Mouse (Mus musculus): ENCODE data around the gene Plcb2. TPM values are rescaled to one million over a fixed set of nuclear protein-coding genes. Genes with fewer than 3 reads are reported as not detected.

Gene Plcb2
- 0.75 and 1.1 TPM in 2 replicates for polyA plus RNA-seq (2015; fragmentation: Nextera tagmentation; extraction: Ambion mirVana)

- Histone ChIP-seq H3K4me2 (replicated peaks) (no peak within 1 kb of the TSS), H3K9me3 (replicated peaks) (no peaks in the 10 kb centered on the region), H3K4me1 (peaks cover 26% of the 10 kb centered on the region), H3K27ac (replicated peaks) (no peak within 1 kb of the TSS), H3K9ac (no peak within 1 kb of the TSS), H3K36me3 (no peaks in the 10 kb centered on the region), H3K27me3 (peaks cover 10% of the 10 kb centered on the region; the same call in 1 of the 2 replicates), H3K4me3 (replicated peaks) (no peak within 1 kb of the TSS)
- ATAC-seq (ENCODE audit: insufficient number of reproducible peaks, low FRiP score, low TSS enrichment, low read depth) = no peak
- WGBS = 10% methylated on average over 7 of the region's 7 CpGs
These were observed at the start of gene Plcb2 for GRCm38 (mm10) chr2:118728337-118728736. Gene Plcb2, minus strand, starts transcription at chr2:118728438.

GRCm38 (mm10) chr2:118776295-118776694 is 48.1 kb upstream of the Plcb2 start:
- Histone ChIP-seq H3K27ac (replicated peaks) (no peak overlapping the region), H3K4me1 (peaks cover 18% of the 10 kb centered on the region), H3K36me3 (no peaks in the 10 kb centered on the region), H3K4me2 (replicated peaks) (no peak overlapping the region), H3K9me3 (replicated peaks) (no peaks in the 10 kb centered on the region), H3K4me3 (replicated peaks) (no peak overlapping the region), H3K9ac (no peak overlapping the region), H3K27me3 (peaks cover 2% of the 10 kb centered on the region; the same call in 1 of the 2 replicates)
- WGBS = 57% methylated on average over 2 of the region's 2 CpGs
- no peak for ATAC-seq (ENCODE audit: insufficient number of reproducible peaks, low FRiP score, low TSS enrichment, low read depth)

GRCm38 (mm10) chr2:118775846-118776245 is 47.6 kb upstream of the Plcb2 start:
- H3K4me2 ChIP-seq (replicated peaks) = no peak overlapping the region
- peaks cover 18% of the 10 kb centered on the region for H3K4me1 ChIP-seq
- H3K9me3 ChIP-seq (replicated peaks) = no peaks in the 10 kb centered on the region
- H3K27me3 ChIP-seq = peaks cover 2% of the 10 kb centered on the region; the same call in 1 of the 2 replicates
- ATAC-seq (ENCODE audit: insufficient number of reproducible peaks, low FRiP score, low TSS enrichment, low read depth) = no peak
- H3K27ac ChIP-seq (replicated peaks) = no peak overlapping the region
- H3K9ac ChIP-seq = no peak overlapping the region
- H3K36me3 ChIP-seq = no peaks in the 10 kb centered on the region
- 59% methylated on average over 4 of the region's 4 CpGs for WGBS
- H3K4me3 ChIP-seq (replicated peaks) = no peak overlapping the region

- Histone ChIP-seq H3K27ac (replicated peaks) (no peak overlapping the region), H3K27me3 (peaks cover 2% of the 10 kb centered on the region; the same call in 1 of the 2 replicates), H3K4me3 (replicated peaks) (no peak overlapping the region), H3K36me3 (no peaks in the 10 kb centered on the region), H3K4me2 (replicated peaks) (no peak overlapping the region), H3K9me3 (replicated peaks) (no peaks in the 10 kb centered on the region), H3K9ac (no peak overlapping the region), H3K4me1 (peaks cover 18% of the 10 kb centered on the region)
- ATAC-seq (ENCODE audit: insufficient number of reproducible peaks, low FRiP score, low TSS enrichment, low read depth) = no peak
- 56% methylated on average over 1 of the region's 1 CpGs for WGBS
These were observed 47.2 kb upstream of the Plcb2 start for GRCm38 (mm10) chr2:118775396-118775795.

GRCm38 (mm10) chr2:118774536-118774935 is 46.3 kb upstream of the Plcb2 start:
- H3K4me3 ChIP-seq (replicated peaks) = no peak overlapping the region
- no peaks in the 10 kb centered on the region for H3K9me3 ChIP-seq (replicated peaks)
- H3K36me3 ChIP-seq = no peaks in the 10 kb centered on the region
- H3K4me2 ChIP-seq (replicated peaks) = no peak overlapping the region
- H3K27ac ChIP-seq (replicated peaks) = no peak overlapping the region
- H3K4me1 ChIP-seq = peaks cover 12% of the 10 kb centered on the region
- no peak overlapping the region for H3K9ac ChIP-seq
- WGBS = 71% methylated on average over 2 of the region's 2 CpGs
- ATAC-seq (ENCODE audit: insufficient number of reproducible peaks, low FRiP score, low TSS enrichment, low read depth) = no peak
- H3K27me3 ChIP-seq = no peaks in the 10 kb centered on the region; the same call in 1 of the 2 replicates

- Histone ChIP-seq H3K9me3 (replicated peaks) (no peaks in the 10 kb centered on the region), H3K36me3 (no peaks in the 10 kb centered on the region), H3K4me3 (replicated peaks) (no peak within 1 kb of the TSS), H3K4me2 (replicated peaks) (no peak within 1 kb of the TSS), H3K9ac (no peak within 1 kb of the TSS), H3K27ac (replicated peaks) (no peak within 1 kb of the TSS), H3K27me3 (no peaks in the 10 kb centered on the region; the same call in 1 of the 2 replicates), H3K4me1 (0 out of 2 replicates have a peak, but pooled peaks cover 5% of the 10 kb centered on the region)
- no peak for ATAC-seq (ENCODE audit: insufficient number of reproducible peaks, low FRiP score, low TSS enrichment, low read depth)
- 74% methylated on average over 6 of the region's 6 CpGs for whole genome bisulfite sequencing
These were observed 44.1 kb upstream of the Plcb2 start, which contains the start of gene Phgr1 for GRCm38 (mm10) chr2:118772158-118772874. Gene Phgr1, plus strand, starts transcription at chr2:118772769.

- Histone ChIP-seq H3K4me3 (replicated peaks) (no peak overlapping the region), H3K36me3 (no peaks in the 10 kb centered on the region), H3K4me1 (peaks cover 27% of the 10 kb centered on the region), H3K27me3 (no peaks in the 10 kb centered on the region), H3K9ac (no peak overlapping the region), H3K27ac (replicated peaks) (no peak overlapping the region), H3K9me3 (replicated peaks) (no peaks in the 10 kb centered on the region), H3K4me2 (replicated peaks) (no peak overlapping the region)
- 68% methylated on average over 10 of the region's 10 CpGs for WGBS
- no peak for ATAC-seq (ENCODE audit: insufficient number of reproducible peaks, low FRiP score, low TSS enrichment, low read depth)
These were observed 38.1 kb upstream of the Plcb2 start for GRCm38 (mm10) chr2:118766041-118767033.

GRCm38 (mm10) chr2:118764875-118765274 is 36.6 kb upstream of the Plcb2 start:
- Histone ChIP-seq H3K4me2 (replicated peaks) (no peak overlapping the region), H3K36me3 (no peaks in the 10 kb centered on the region), H3K4me1 (peaks cover 33% of the 10 kb centered on the region), H3K27me3 (no peaks in the 10 kb centered on the region), H3K4me3 (replicated peaks) (no peak overlapping the region), H3K27ac (replicated peaks) (no peak overlapping the region), H3K9me3 (replicated peaks) (no peaks in the 10 kb centered on the region), H3K9ac (no peak overlapping the region)
- no peak for ATAC-seq (ENCODE audit: insufficient number of reproducible peaks, low FRiP score, low TSS enrichment, low read depth)
- 70% methylated on average over 5 of the region's 5 CpGs for WGBS

- 0 out of 2 replicates have a peak overlapping the region, but pooled peaks have one; percentile 17 for H3K4me2 ChIP-seq (replicated peaks)
- no peak for ATAC-seq (ENCODE audit: insufficient number of reproducible peaks, low FRiP score, low TSS enrichment, low read depth)
- no peak overlapping the region for H3K4me3 ChIP-seq (replicated peaks)
- H3K27ac ChIP-seq (replicated peaks) = no peak overlapping the region
- H3K9me3 ChIP-seq (replicated peaks) = no peaks in the 10 kb centered on the region
- WGBS = 12% methylated on average over 11 of the region's 11 CpGs
- H3K4me1 ChIP-seq = peaks cover 37% of the 10 kb centered on the region
- no peaks in the 10 kb centered on the region for H3K36me3 ChIP-seq
- no peak overlapping the region for H3K9ac ChIP-seq
- no peaks in the 10 kb centered on the region; the same call in 1 of the 2 replicates for H3K27me3 ChIP-seq
These were observed 36.0 kb upstream of the Plcb2 start for GRCm38 (mm10) chr2:118764094-118764831.

GRCm38 (mm10) chr2:118763469-118763868 is 35.2 kb upstream of the Plcb2 start:
- no peak overlapping the region for H3K4me3 ChIP-seq (replicated peaks)
- H3K9me3 ChIP-seq (replicated peaks) = no peaks in the 10 kb centered on the region
- no peak overlapping the region for H3K4me2 ChIP-seq (replicated peaks)
- ATAC-seq (ENCODE audit: insufficient number of reproducible peaks, low FRiP score, low TSS enrichment, low read depth) = no peak
- H3K9ac ChIP-seq = no peak overlapping the region
- H3K4me1 ChIP-seq = peaks cover 42% of the 10 kb centered on the region
- 67% methylated on average over 7 of the region's 7 CpGs for WGBS
- no peaks in the 10 kb centered on the region for H3K36me3 ChIP-seq
- peak overlapping the region; percentile 91 for H3K27ac ChIP-seq (replicated peaks)
- no peaks in the 10 kb centered on the region; the same call in 1 of the 2 replicates for H3K27me3 ChIP-seq

Measured in embryonic facial prominence, embryonic 15.5 days (tissue).